Mouse (Mus musculus) liver, postnatal 0 days (tissue): Measurements from ENCODE around the gene Emc9. TPM values are rescaled to one million over a fixed set of nuclear protein-coding genes. Genes with fewer than 3 reads are reported as not detected.

Experiments used
- ATAC-seq: fragments of 200-750 bp; cut with Nextera tagmentation; 2 replicates; pipeline ENCODE4 v1.8.0; 2017; ENCODE audit warnings: mild to moderate bottlenecking, moderate library complexity
- DNase-seq: peaks from one replicate; pipeline ENCODE4 v3.0.0-alpha.2; 2016
- H3K27ac ChIP-seq: fragments of 300-500 bp; sonication (generic); 2 replicates; pipeline ENCODE4 v1.5.1; 2014; ENCODE audit warnings: antibody characterized with exemption, moderate library complexity, mild to moderate bottlenecking, low read depth
- H3K27me3 ChIP-seq: fragments of 300-500 bp; sonication (generic); 2 replicates; pipeline ENCODE4 v1.6.1; 2014; ENCODE audit warnings: low read length, control low read depth, mixed read lengths; ENCODE audit not compliant: insufficient read depth
- H3K36me3 ChIP-seq: fragments of 300-500 bp; sonication (generic); replicated peaks from 2 replicates; pipeline ENCODE4 v1.6.1; 2014; ENCODE audit warnings: mild to moderate bottlenecking, control low read depth, low read length, moderate library complexity, mixed read lengths; ENCODE audit not compliant: insufficient read depth
- H3K4me1 ChIP-seq: fragments of 300-500 bp; sonication (generic); 2 replicates; pipeline ENCODE4 v1.6.1; 2014; ENCODE audit warnings: antibody characterized with exemption, mild to moderate bottlenecking, control low read depth; ENCODE audit not compliant: insufficient read depth
- H3K4me2 ChIP-seq: fragments of 300-500 bp; sonication (generic); 2 replicates; pipeline ENCODE4 v1.6.1; 2014; ENCODE audit warnings: low read depth, mild to moderate bottlenecking, low read length, moderate library complexity, mixed read lengths
- H3K4me3 ChIP-seq: fragments of 300-500 bp; sonication (generic); 2 replicates; pipeline ENCODE4 v1.5.1; 2014; ENCODE audit warnings: low read depth, low read length
- H3K9ac ChIP-seq: fragments of 300-500 bp; sonication (generic); replicated peaks from 2 replicates; pipeline ENCODE4 v1.6.1; 2014; ENCODE audit warnings: mild to moderate bottlenecking, moderate library complexity
- H3K9me3 ChIP-seq: fragments of 300-500 bp; sonication (generic); 2 replicates; pipeline ENCODE4 v1.6.1; 2016; ENCODE audit warnings: mild to moderate bottlenecking, control low read depth, low read length, mixed read lengths
- CTCF ChIP-seq: sonication (generic); IDR thresholded peaks from 2 replicates; pipeline ENCODE4 v1.5.1; 2016; ENCODE audit warnings: antibody characterized with exemption, low read depth
- EP300 ChIP-seq: IDR thresholded peaks from 2 replicates; pipeline ENCODE4 v1.6.1; 2016; ENCODE audit warnings: antibody characterized with exemption, low read depth, mild to moderate bottlenecking
- WGBS: fragments of 180-500 bp; shearing (Covaris S2); extraction: QIAGEN DNeasy Blood & Tissue Kit; methylation state at CpG from one replicate; pipeline ENCODE4 v1.1.7; 2014; ENCODE audit not compliant: insufficient replicate concordance; 5-methylcytosine and 5-hydroxymethylcytosine counted together
- polyA plus RNA-seq: library from polyadenylated mRNA; unstranded; fragments of >200 nt; fragmentation: Nextera tagmentation; extraction: Ambion mirVana; gene quantifications from 2 replicates; pipeline ENCODE4 v1.2.1, GENCODE M21; 2015

Emc9 gene
- polyA plus RNA-seq: 17.3 and 19.2 TPM in 2 replicates

GRCm38 (mm10) chr14:55584702-55585565, at the start of gene Emc9:
Emc9 (minus strand) TSS chr14:55585302.
- TF ChIP-seq CTCF (no peak), EP300 (no peak)
- ATAC-seq: peak; percentile 95
- Histone ChIP-seq H3K4me1 (peaks cover 29% of the 10 kb centered on the region), H3K9ac (peak within 1 kb of the TSS; percentile 85), H3K4me2 (peak within 1 kb of the TSS; percentile 97), H3K36me3 (peaks cover 29% of the 10 kb centered on the region), H3K4me3 (peak within 1 kb of the TSS; percentile 81), H3K27me3 (no peaks in the 10 kb centered on the region), H3K9me3 (no peaks in the 10 kb centered on the region), H3K27ac (peak within 1 kb of the TSS; percentile 94)
- WGBS: 2% methylated on average over 43 of the region's 43 CpGs
- peak; percentile 87 for DNase-seq

GRCm38 (mm10) chr14:55629312-55629711, 44.2 kb upstream of the Emc9 start:
- TF ChIP-seq EP300 (no peak), CTCF (peak; percentile 90)
- Histone ChIP-seq H3K36me3 (peaks cover 71% of the 10 kb centered on the region), H3K27ac (no peak overlapping the region), H3K4me2 (no peak overlapping the region), H3K27me3 (no peaks in the 10 kb centered on the region), H3K9me3 (no peaks in the 10 kb centered on the region), H3K9ac (no peak overlapping the region), H3K4me3 (no peak overlapping the region), H3K4me1 (no peaks in the 10 kb centered on the region)
- peak; percentile 78 for DNase-seq
- 45% methylated on average over 5 of the region's 5 CpGs for WGBS
- peak; percentile 35; the same call in 1 of the 2 replicates for ATAC-seq

GRCm38 (mm10) chr14:55628077-55628827, 43.1 kb upstream of the Emc9 start:
- TF ChIP-seq CTCF: no peak
- 85% methylated on average over 27 of the region's 27 CpGs for WGBS
- Histone ChIP-seq H3K9ac (no peak overlapping the region), H3K4me2 (no peak overlapping the region), H3K4me1 (no peaks in the 10 kb centered on the region), H3K9me3 (no peaks in the 10 kb centered on the region), H3K4me3 (no peak overlapping the region), H3K27ac (no peak overlapping the region), H3K27me3 (no peaks in the 10 kb centered on the region), H3K36me3 (peaks cover 61% of the 10 kb centered on the region)
- DNase-seq (no peak), ATAC-seq (peak; percentile 62)

GRCm38 (mm10) chr14:55618486-55619195, 33.5 kb upstream of the Emc9 start:
- Histone ChIP-seq H3K27me3 (peaks cover 8% of the 10 kb centered on the region; the same call in 1 of the 2 replicates), H3K9ac (peak overlapping the region; percentile 50), H3K9me3 (no peaks in the 10 kb centered on the region), H3K4me2 (peak overlapping the region; percentile 72), H3K4me3 (peak overlapping the region; percentile 39), H3K4me1 (peaks cover 21% of the 10 kb centered on the region), H3K36me3 (no peaks in the 10 kb centered on the region; the same call in 1 of the 2 replicates), H3K27ac (0 out of 2 replicates have a peak overlapping the region, but pooled peaks have one; percentile 22)
- peak; percentile 45 for DNase-seq
- 26% methylated on average over 22 of the region's 22 CpGs for WGBS
- TF ChIP-seq CTCF (no peak), EP300 (peak; percentile 77)
- ATAC-seq: peak; percentile 32

- peak; percentile 71 for ATAC-seq
- Histone ChIP-seq H3K27me3 (peaks cover 8% of the 10 kb centered on the region; the same call in 1 of the 2 replicates), H3K4me3 (peak within 1 kb of the TSS; percentile 39), H3K4me2 (peak within 1 kb of the TSS; percentile 72), H3K4me1 (peaks cover 21% of the 10 kb centered on the region), H3K36me3 (no peaks in the 10 kb centered on the region), H3K27ac (peak within 1 kb of the TSS; percentile 22; the same call in 1 of the 2 replicates), H3K9me3 (no peaks in the 10 kb centered on the region), H3K9ac (peak within 1 kb of the TSS; percentile 50)
- WGBS: 28% methylated on average over 21 of the region's 21 CpGs
- TF ChIP-seq EP300 (no peak), CTCF (peak; percentile 45)
- DNase-seq: peak; percentile 62
These were observed 32.7 kb upstream of the Emc9 start, which contains the start of gene Rec8 for GRCm38 (mm10) chr14:55617822-55618221. Rec8 (plus strand) TSS chr14:55618037.
